Mouse (Mus musculus) thymus, postnatal 36 days (tissue): ENCODE results near the gene Serpinb7.
A peak's percentile ranks its signal among the peaks of the same experiment; 100 is the strongest.

Experiments used
- DNase-seq, 2 experiments: peaks; one replicate each; pipeline ENCODE4 v3.0.0; 2022; ENCODE audit warnings: mixed read lengths in 2 of 2

The Serpinb7 gene

DNA sequence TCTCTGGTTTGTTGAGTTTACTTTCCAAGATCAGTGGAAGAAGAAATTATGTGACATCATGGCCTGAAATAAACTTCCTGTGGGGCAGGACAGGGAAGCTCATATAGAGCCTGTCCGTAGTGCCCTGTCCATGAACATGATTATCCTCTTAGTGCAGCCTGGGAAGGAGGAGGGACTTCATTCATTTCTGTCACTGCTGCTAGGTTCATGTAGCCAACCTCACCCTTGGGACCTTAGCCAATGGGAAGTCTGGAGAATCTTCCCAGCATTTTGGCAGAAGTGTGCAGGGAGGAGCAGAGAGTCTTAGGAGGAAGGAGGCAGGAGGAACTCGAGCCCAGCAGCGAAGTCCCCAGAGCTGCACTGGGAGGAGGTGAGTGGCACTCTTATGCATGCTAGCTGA lies at the start of gene Serpinb7:
Gene Serpinb7 (plus strand): TSS at position 301 of the 400 bp plus-strand sequence.
- no peak for DNase-seq

DNA sequence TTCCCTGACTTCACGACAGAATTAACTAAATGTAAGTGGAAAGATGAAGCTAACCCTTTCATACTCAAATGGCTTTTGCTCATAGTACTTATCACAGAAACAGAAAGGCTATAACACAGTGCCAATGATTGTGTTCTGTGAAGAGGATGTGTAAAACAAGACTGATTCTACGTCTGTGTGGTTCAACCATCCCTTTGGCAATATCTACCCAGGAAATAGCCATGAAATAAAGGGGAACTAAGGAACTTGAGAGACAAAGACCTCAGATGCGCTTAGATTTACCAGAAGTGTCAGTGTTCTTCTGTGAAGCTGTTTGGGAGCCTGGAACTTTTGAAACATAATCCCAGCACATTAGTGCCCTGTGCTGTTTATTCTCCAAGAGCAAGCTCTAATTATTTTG lies 49.1 kb upstream of the Serpinb7 start:
- DNase-seq: no peak

DNA sequence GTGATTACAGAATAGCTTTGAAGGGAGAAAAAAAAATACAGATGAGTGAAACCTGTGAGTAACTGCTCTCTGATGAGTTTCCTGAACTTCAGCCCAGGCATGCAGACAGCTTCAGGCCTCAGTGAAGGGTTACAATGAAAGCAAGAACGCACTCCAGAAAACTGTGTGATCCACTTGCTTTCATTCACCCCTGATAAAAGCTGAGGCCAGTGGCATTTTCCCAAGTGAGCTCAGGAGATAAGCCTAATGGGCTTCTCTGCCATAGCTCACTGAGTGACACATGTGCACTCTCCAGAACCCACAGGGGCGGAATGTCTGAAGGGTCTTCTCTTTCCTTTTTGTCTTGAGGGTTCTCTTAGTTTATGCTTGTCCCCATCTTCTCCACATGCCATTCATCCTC lies 48.3 kb upstream of the Serpinb7 start:
- no peak for DNase-seq

DNA sequence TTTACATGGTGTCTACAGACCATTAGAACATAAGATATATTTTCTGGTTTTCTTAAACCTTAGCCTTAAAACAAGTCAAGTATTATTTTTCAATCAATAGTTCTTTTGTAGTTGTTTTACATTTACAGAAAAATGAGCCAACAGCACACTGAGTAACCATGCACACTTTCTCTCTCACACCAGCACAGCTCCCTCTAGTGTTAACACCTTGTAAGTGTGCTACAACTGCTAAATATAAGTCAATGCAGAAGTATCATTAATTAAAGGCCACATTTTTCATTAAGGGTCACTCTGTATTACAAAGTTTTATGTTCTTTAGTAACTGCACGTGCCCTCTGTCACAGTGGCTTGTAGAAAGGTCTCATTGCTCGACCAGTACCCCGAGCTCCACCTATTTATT lies 46.4 kb upstream of the Serpinb7 start:
- no peak for DNase-seq

DNA sequence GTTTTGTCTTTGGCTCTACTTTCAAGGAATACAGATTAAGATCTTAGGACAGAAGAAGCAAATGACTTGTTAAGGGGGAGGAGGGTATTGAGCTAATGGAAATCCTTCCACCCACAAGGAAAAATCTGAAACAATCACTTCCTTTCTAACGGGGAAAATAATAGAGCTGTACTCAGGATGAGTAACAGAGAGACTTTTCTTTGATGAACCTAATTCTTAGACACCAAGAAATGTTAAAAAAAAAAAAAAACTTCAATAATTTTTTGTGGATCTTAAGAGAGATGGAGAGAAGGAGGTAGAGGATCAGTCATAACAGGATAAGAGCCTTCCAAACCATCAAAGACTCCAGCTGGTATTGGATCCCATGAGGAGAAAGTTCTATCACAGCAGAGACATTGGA lies 38.6 kb upstream of the Serpinb7 start, which contains the start of gene Serpinb11:
Gene Serpinb11 (plus strand): TSS at position 301 of the 400 bp plus-strand sequence.
- no peak for DNase-seq

DNA sequence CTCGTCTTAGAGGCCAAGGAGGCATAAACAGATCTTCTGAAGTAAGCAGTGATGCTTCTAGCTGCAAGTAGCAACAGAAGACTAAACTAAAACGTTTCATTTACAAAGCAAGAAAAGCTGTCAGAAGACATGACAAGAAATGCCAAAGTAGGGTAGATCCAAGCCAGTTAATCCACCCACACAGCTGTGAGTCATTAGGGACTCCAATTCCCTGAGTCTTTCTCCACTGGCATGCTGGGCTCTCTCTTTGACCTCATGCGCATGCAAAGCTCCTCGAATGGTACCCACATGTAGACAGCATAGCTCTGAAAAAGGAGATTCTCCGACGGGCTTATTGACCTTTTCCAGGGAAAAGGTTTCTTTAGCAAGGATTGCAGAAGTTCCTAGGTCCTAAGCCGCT lies 33.5 kb upstream of the Serpinb7 start:
- no peak for DNase-seq

DNA sequence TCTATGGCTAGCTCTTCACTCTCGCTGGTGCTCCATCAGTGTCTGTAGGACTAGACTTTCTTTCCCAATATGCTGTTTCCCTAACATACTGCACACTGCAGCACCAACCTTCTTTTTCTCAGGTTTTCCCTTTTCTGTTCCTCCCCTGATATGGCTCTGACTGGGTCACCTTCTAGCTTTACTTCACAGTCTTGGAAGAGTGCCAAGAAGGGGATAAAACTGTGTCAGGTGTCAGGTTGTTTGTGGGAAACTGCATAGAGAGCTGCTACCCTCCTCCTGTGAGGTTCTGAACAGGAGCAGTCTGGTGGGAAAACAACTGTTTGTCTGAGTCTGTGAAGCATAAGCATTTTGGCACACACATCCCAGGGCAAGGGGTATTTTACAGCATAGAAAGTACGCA lies 30.5 kb upstream of the Serpinb7 start:
- no peak for DNase-seq

DNA sequence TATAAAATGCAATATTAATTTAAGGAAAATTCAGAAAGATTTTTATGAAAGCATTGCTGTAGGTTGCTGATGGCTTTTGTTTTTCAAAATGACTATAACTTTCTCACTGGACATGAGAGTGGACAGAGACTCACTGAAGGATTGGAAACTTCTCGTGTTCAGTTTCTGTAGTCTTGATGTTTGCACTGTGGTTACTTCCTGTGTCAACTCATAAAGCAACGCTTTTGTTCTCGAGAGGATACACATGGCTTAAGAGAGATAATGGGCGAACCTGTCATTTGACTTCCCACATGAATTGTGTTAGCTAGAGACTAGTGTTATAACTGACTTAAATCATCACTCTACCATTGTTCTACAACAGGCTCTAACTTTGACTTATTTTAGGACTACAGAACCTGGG lies 22.5 kb upstream of the Serpinb7 start:
- no peak for DNase-seq

DNA sequence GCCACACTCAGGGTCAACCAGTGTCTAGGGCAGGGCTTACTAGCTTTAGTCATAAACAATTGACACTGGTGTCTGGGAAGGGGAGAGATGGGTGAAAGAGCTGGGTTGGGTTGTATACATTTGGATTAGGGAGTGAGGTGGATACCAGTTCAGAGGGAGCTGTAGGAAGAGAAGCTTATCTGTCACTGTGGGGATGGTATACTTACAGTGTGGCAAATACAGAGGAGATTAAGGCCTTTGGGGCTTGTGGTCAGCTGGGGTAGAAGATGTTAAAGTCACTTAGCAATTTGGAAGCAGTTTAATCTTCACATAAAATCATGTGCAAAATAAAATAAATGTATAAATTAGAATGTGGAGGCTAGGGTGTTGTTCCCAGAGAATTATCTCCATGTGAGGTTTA lies 21.1 kb upstream of the Serpinb7 start:
- DNase-seq: no peak

DNA sequence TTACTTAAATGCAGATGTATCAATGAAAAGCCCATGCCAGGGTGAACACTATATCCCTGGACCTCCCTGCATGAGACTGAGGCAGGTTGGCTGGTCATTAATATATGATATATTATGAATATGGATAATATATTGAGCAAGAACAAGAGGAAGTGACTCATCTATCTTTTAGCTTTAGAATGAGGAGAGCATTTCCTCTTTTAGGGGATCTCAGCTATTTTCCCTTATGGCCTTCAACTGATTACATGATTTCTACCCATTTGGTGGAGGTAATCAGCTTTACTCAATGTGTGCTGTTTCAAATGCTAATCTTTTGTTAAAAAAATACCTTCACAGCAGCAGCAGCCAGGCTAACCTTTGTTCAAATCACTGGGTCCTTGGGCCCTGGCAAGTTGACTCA lies 18.0 kb upstream of the Serpinb7 start:
- no peak for DNase-seq

DNA sequence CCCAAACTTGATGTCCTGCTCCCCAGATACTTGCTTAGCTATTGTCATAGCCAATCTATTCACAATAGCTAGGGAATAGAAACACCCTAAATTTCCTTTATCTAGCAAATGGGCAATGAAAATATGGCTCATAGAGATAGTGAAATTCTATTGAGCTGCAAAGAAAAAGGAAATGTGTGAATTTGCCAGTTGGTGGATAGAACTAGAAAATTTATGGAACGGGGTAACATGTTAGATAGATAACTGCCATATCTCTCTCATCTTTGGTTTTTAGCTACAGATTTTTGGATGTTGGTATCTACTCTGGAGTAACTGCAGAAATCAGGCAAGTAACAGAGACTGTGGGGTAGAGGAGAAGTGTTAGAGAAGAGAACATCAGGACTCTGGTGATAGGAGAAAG lies 17.1 kb upstream of the Serpinb7 start:
- no peak for DNase-seq

DNA sequence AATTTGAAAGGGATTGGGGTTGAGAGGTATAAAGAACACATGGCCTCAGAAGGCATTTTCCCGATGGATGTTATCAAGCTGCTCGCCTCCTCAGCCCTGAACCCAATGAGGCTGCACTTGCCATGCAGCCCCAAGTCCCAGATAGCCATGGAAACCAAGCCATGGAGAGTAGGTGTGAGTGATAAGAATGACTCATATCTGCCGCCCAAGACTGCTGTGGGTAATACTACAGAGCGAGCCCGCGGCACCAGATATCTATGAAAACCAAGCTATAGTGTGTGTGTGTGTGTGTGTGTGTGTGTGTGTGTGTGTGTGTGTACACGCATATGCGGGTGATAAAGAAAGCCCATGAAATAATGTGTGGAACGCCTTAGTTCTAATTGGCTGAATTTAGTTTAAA lies 14.9 kb upstream of the Serpinb7 start:
- DNase-seq: no peak

DNA sequence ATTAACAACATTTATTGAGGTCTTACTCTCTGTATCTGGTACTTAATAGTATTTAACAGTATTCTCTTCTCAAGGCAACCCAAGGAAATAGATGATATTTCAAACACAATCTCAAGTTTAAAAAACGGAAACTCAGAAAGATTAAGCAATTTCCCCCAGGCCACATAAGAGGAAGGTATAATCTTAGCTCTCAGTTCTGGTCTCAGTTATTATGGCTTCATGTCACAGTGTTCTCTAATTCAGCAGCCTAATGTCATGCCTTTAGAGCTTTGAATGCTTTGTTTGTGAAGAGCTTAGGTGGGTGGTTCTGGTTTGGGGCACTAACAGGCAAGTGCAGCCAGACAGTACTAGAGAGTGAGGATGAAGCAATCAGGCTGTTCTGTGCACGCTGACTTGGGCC lies 9.7 kb upstream of the Serpinb7 start:
- DNase-seq: no peak

DNA sequence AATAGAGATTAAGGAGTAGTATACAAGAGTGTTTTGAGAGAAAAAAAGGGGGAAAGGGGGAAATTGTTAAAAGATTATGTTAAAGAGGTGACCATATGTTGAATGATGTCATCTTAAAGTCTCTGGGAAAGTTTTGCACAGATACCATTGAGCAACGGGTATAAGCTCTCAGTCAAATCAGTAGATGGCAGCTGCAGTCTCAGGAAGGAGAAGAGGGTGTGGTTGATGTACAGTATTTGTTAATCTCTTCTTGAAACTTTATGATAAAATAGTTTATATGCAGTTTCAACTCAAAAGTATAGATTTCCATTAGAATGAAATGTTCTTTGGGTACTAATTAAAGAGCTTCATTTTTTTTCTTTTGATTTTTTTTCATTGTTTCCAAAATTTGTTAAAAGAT lies 2.0 kb upstream of the Serpinb7 start:
- DNase-seq: no peak

DNA sequence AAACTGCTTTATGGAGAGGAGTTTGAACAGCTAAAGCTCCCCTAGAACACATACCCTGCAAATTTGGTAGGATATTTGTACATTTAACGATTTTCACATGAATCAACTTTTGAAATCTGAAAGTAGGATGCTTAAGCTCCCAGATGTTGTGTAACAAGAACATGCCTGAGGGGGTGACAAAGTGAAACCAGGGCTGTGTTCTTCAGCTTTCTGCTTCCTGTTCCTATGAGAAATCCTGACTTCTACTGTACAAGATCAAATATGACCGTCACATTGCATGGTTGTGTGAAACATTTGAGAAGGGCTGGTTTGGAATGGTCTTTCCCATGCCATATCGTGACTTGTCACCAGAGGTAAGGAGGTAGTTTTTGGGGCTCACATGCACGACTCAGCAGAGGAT lies 2.6 kb downstream of the Serpinb7 start:
- no peak for DNase-seq

DNA sequence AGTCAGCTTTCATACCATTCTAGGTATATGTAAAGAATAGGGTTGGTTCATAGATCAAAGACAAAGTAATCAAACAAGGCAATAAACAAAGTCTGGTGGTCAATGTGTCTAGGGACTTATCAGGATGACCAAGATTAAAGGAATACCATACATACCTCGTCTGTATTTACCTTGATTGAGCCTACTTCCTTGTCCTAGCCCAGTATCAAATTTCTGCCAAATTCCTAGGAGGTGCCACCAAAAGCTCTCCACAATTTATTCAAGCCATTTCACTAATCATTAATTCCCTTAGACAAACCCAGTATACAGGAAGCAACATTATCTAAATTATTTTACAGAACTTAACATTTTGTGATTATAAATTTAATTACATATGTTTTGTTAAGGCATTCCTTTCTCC lies 15.2 kb downstream of the Serpinb7 start:
- no peak for DNase-seq

DNA sequence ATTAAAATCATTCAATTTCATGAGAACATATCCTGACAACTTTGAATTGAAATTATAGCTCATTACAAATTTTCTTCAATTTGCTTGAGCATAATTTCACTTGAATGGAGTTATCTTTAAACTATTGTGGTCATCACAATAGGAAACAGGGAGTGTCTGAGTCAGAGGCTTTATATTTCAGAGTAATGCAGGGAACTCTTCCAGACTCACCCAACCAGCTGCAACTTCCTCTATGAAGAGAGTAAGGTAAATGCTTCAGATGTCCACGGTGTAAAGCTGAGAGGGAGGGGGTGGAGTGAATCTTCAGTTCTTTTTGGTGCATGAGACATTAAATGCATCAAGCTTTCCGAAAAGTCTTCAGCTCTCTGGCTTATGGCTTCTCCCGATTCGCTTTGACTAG lies 23.0 kb downstream of the Serpinb7 start:
- no peak for DNase-seq

DNA sequence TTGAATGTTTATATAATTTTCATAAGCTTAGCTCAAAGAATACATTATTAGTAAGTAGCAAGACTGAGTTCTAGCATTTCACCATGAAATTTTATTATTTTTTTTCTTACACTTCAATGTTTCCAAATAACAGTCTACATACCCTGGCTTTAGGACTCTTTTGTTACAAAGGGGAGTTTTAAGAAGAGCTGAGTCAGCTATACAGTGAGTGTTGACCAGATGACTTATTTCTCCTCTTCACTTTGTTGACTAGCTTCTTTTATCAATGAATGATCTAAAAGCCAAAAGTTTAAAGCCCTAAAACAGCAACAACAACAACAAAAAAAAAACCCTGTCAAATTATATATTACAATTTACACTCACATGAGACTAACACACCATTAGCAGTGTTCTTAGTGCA lies 31.8 kb downstream of the Serpinb7 start:
- DNase-seq: no peak

DNA sequence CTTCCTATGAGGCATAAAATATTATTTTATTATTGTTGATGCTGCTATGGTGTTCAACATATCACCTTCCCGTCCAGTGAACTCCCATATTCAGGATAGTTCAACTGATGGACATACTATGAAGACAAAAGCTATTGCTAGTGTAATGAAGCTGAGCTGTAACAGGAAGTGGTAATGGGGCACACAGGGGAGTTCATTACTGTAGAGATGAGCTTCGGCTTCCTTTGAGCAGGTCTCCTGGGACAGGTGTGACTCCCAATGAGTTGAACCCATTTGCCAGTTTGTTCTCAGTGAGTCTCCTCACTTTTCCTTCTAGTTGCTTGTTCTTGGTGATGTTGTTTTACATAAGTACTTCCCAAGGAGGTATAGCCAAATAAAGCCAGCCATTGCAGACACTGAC lies 36.1 kb downstream of the Serpinb7 start:
- no peak for DNase-seq

DNA sequence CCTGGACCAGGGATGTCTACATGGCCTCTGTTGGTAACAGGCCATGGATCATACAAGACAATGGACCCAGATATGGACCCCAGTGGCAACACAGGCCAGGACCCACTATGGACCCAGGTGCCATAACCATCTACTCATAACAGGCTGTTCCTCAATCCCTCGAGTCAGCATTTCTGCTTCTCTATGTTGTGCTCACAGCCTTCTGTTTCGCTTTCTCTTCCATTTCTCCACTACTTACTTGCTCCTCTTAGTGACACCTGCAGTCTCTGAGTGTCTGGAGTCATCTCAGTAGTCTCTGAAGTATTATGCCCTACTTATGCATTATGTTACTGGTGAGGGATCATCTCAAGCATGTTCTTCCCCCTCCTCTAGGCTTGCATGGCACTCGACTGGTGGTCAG lies 40.0 kb downstream of the Serpinb7 start:
- no peak for DNase-seq

DNA sequence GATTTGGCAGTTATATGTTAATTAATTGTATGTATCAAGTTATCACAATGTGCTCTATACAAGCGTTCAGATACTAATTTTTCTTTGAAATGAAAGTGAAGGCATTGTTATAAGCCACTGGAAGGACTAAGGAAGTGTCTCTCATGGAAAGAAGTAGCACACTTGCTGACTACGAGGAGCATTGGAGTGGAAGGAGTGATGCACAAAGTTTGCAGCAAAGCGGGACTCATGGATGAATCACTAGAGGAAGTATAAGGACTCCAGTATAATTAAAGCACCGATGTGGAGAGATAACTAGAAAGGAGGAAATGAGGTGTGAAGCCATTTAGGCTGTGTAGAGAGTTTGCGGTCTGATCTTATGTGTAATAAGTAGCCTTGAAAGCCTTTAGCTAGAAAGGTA lies 45.9 kb downstream of the Serpinb7 start:
- DNase-seq: no peak

DNA sequence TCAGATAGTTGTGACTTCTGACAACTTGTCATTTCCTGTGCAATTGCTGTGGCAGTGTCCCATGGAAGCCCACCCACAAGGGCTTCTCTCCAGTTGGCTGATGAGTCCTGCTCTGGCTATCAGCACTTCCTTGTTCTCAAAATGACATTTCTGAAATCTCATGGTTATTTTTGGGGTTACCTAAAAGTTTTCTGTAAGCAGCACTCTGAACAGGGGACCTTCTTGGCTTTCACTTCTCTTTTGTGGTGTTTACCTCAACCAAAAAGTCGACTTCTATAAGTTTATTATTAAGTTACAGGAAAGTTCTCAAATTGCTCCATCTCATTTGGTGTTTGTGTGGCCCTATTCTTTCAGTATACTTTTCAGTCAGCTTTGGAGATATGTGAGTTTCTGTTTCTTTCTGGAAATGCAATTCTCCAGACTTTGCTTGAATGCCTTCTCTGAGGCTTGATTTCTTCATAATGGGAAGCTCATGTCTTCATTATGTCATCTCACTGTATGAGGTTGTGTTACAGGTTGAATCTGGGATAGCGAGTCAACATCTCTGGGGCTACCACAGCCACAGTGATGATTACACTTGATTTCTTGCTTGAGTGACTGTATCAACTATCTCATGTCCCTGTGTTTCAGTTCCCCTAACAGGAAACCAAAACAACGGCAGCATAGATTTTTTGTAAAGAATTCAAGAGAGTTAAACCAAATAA lies 47.9 kb downstream of the Serpinb7 start:
- no peak for DNase-seq

DNA sequence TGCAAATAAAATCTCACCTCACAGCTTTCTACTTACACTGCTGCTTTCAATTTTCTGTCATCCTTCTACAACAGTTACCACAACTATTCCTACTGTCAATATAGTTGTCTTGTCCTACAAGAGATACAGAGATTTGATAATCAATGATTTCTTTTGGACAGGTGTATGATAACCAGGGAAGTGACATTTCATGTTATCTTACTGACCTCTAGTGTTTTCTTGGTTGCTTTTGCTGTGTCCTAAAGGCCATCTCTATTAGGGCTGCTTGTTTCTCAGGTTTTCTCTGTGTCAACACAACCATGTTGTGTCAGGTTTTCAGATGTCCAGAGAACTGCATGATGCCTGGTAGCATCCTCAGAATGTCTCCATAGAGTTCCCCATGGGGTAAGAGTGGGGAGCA lies 80.5 kb downstream of the Serpinb7 start:
- DNase-seq: no peak

DNA sequence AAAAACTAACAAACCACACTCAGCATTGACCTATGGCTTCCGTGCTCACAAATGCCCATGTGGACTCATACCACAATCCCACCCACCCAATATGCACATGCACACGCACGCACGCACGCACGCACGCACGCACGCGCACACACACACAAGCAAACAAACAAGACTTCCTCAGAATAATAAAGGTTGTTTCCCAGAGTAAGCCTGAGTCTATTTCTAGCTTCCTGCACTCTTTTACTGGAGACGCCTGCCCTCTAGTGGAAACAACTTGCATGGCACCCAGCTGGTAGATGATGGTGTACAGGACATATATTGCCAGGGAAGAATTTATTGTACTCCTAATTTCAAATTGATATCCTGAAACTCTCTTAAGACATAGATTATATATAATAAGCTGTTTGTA lies 82.0 kb downstream of the Serpinb7 start:
- DNase-seq: peak; percentile 45 to 51

DNA sequence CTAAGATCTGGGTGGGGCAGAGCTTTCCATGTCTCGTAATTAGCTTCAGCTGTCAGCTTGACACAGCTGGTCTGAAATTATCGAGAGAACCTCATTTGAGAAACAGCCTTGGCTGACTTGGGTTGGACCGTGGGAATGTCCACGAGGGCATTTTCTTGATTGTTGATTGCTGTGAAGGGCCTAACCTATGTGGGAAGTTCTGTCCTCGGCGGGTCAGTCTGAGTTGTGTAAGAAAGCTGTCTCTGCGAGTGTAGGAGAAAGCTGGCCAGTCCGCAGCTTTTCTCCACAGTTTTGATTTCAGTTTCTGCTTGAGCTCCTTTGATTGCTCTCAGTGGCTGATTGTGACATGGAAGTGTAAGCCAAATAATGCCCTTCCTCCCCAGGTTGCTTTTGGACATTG lies 90.1 kb downstream of the Serpinb7 start:
- DNase-seq: no peak

DNA sequence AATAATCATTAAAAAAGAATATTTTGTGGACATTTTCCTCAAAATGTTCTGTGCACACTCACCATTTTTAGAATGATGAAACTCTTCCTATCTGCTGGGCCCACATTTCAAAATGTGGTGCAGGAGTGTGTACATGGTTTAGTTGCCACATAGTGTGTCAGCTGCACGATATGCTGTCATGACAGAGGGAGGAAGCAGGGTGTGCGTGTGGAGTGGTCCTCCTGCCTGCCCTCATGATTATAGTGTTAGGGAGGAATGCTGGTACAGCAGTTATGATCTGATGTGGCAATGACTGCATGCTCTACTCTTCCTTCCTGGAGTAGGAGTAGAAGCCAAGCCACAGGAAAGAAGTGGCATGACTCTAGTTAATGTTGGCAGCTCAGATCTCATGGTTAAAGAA lies 97.3 kb downstream of the Serpinb7 start:
- DNase-seq: no peak
